Mouse (Mus musculus): Measurements from ENCODE around the gene Col4a3. TPM values are rescaled to one million over a fixed set of nuclear protein-coding genes. Genes with fewer than 3 reads are reported as not detected.

Col4a3 gene
- polyA plus RNA-seq, 1 experiment from 2014 or later: 0.05 TPM

Other genes starting within 250 kb of the Col4a3 start
- gene Col4a4, start 72 bp upstream of the Col4a3 start, polyA plus RNA-seq (2016; fragmentation: Nextera tagmentation; extraction: Ambion mirVana): 0.06 and 0.10 TPM in 2 replicates
- 210 and 228 TPM in 2 replicates for gene Mff, start 138.0 kb downstream of the Col4a3 start, polyA plus RNA-seq (2016; fragmentation: Nextera tagmentation; extraction: Ambion mirVana)
- 0.23 TPM in 1 of 2 replicates, not detected in the other for gene Tm4sf20, start 181.5 kb downstream of the Col4a3 start, polyA plus RNA-seq (2016; fragmentation: Nextera tagmentation; extraction: Ambion mirVana)
- not detected in 2 replicates for gene Gm47791, start 184.3 kb downstream of the Col4a3 start, polyA plus RNA-seq (2016; fragmentation: Nextera tagmentation; extraction: Ambion mirVana)